Mouse (Mus musculus) ES-Bruce4 (cell line): Measurements from ENCODE around the gene Atf2. TPM values are rescaled to one million over a fixed set of nuclear protein-coding genes. Genes with fewer than 3 reads are reported as not detected.

Experiments used
- H3K27ac ChIP-seq: 2 replicates; pipeline ENCODE4 v1.5.1; 2012; ENCODE audit warnings: low read length, inconsistent platforms; ENCODE audit not compliant: insufficient read depth
- H3K27me3 ChIP-seq: 2 replicates; pipeline ENCODE4 v1.6.1; 2012; ENCODE audit warnings: mild to moderate bottlenecking, low read length, inconsistent platforms; ENCODE audit not compliant: control insufficient read depth, poor library complexity, insufficient read depth, severe bottlenecking
- H3K36me3 ChIP-seq: 2 replicates; pipeline ENCODE4 v1.6.1; 2012; ENCODE audit warnings: inconsistent platforms, mild to moderate bottlenecking, low read length, moderate library complexity; ENCODE audit not compliant: control insufficient read depth, poor library complexity, insufficient read depth, severe bottlenecking
- H3K4me1 ChIP-seq: one replicate; pipeline ENCODE4 v1.8.1; 2011; ENCODE audit warnings: low read length; ENCODE audit not compliant: control insufficient read depth, insufficient read depth
- H3K4me3 ChIP-seq: 2 replicates; pipeline ENCODE4 v1.5.1; 2011; ENCODE audit warnings: low read depth, mild to moderate bottlenecking, low read length
- H3K9ac ChIP-seq: 2 replicates; pipeline ENCODE4 v1.6.1; 2012; ENCODE audit warnings: low read depth, mild to moderate bottlenecking, inconsistent platforms; ENCODE audit not compliant: poor library complexity, severe bottlenecking
- H3K9me3 ChIP-seq: replicated peaks from 2 replicates; pipeline ENCODE4 v1.6.1; 2012; ENCODE audit warnings: mild to moderate bottlenecking, low read length, inconsistent platforms; ENCODE audit not compliant: control insufficient read depth, poor library complexity, insufficient read depth, severe bottlenecking
- CTCF ChIP-seq: IDR thresholded peaks from one replicate; pipeline ENCODE4 v1.8.1; 2011; ENCODE audit warnings: low read depth, low read length
- EP300 ChIP-seq: IDR thresholded peaks from 2 replicates; pipeline ENCODE4 v1.6.1; 2011; ENCODE audit warnings: low read depth, low read length; ENCODE audit not compliant: insufficient read depth
- POLR2A ChIP-seq: IDR thresholded peaks from one replicate; pipeline ENCODE4 v1.8.1; 2011; ENCODE audit warnings: low read length; ENCODE audit not compliant: insufficient read depth
- polyA plus RNA-seq: library from polyadenylated mRNA; stranded (reverse); fragments of >200 nt; gene quantifications from 2 replicates; pipeline ENCODE4 v1.2.4, GENCODE M21; 2011; ENCODE audit warnings: low read depth; ENCODE audit not compliant: missing spikeins, insufficient read depth, insufficient read length

The Atf2 gene
- polyA plus RNA-seq = 92.0 and 95.1 TPM in 2 replicates

- Histone ChIP-seq H3K9ac (peak within 1 kb of the TSS; percentile 84), H3K9me3 (no peaks in the 10 kb centered on the region), H3K27me3 (no peaks in the 10 kb centered on the region), H3K36me3 (no peaks in the 10 kb centered on the region), H3K4me3 (peak within 1 kb of the TSS; percentile 95), H3K4me1 (no peaks in the 10 kb centered on the region), H3K27ac (peak within 1 kb of the TSS; percentile 84)
- TF ChIP-seq CTCF = no peak
- TF ChIP-seq POLR2A = peak; percentile 83
- no peak for TF ChIP-seq EP300
These were observed at the start of gene Atf2 for GRCm38 (mm10) chr2:73892464-73893296. TSS of gene Atf2 (minus strand) at chr2:73892639.

- H3K4me3 ChIP-seq = no peak overlapping the region
- no peaks in the 10 kb centered on the region for H3K27me3 ChIP-seq
- no peak overlapping the region for H3K9ac ChIP-seq
- no peaks in the 10 kb centered on the region for H3K4me1 ChIP-seq
- H3K36me3 ChIP-seq = no peaks in the 10 kb centered on the region
- H3K27ac ChIP-seq = no peak overlapping the region
- no peak for TF ChIP-seq EP300
- TF ChIP-seq POLR2A = no peak
- TF ChIP-seq CTCF = no peak
- H3K9me3 ChIP-seq = peaks cover 4% of the 10 kb centered on the region; the same call in 1 of the 2 replicates
These were observed 48.8 kb upstream of the Atf2 start for GRCm38 (mm10) chr2:73941281-73941680.

- no peak for TF ChIP-seq EP300
- no peak for TF ChIP-seq CTCF
- TF ChIP-seq POLR2A = no peak
- H3K4me1 ChIP-seq = no peaks in the 10 kb centered on the region
- H3K9me3 ChIP-seq = 0 out of 2 replicates have a peak, but pooled peaks cover 3% of the 10 kb centered on the region
- H3K36me3 ChIP-seq = no peaks in the 10 kb centered on the region
- no peak overlapping the region for H3K9ac ChIP-seq
- H3K4me3 ChIP-seq = no peak overlapping the region
- H3K27ac ChIP-seq = no peak overlapping the region
- H3K27me3 ChIP-seq = no peaks in the 10 kb centered on the region
These were observed 48.0 kb upstream of the Atf2 start for GRCm38 (mm10) chr2:73940471-73940870.

- Histone ChIP-seq H3K4me3 (no peak overlapping the region), H3K4me1 (no peaks in the 10 kb centered on the region)
- TF ChIP-seq POLR2A = no peak
- TF ChIP-seq CTCF = no peak
- TF ChIP-seq EP300 = no peak
These were observed 46.5 kb upstream of the Atf2 start for GRCm38 (mm10) chr2:73938896-73939295.

GRCm38 (mm10) chr2:73932676-73933313 lies 40.4 kb upstream of the Atf2 start:
- H3K9ac ChIP-seq = no peak overlapping the region
- H3K9me3 ChIP-seq = 0 out of 2 replicates have a peak, but pooled peaks cover 3% of the 10 kb centered on the region
- no peak overlapping the region for H3K4me3 ChIP-seq
- no peak overlapping the region for H3K27ac ChIP-seq
- H3K4me1 ChIP-seq = no peaks in the 10 kb centered on the region
- H3K36me3 ChIP-seq = no peaks in the 10 kb centered on the region
- no peaks in the 10 kb centered on the region for H3K27me3 ChIP-seq
- no peak for TF ChIP-seq EP300
- no peak for TF ChIP-seq CTCF
- no peak for TF ChIP-seq POLR2A

More at GRCm38 (mm10) chr2:73938896-73939295, 46.5 kb upstream of the Atf2 start:
- Histone ChIP-seq H3K27me3 (no peaks in the 10 kb centered on the region), H3K9ac (no peak overlapping the region), H3K27ac (no peak overlapping the region), H3K9me3 (0 out of 2 replicates have a peak, but pooled peaks cover 3% of the 10 kb centered on the region), H3K36me3 (no peaks in the 10 kb centered on the region)

GRCm38 (mm10) chr2:73927711-73928110 lies 35.3 kb upstream of the Atf2 start:
- TF ChIP-seq CTCF (no peak), EP300 (no peak), POLR2A (no peak)
- Histone ChIP-seq H3K9me3 (no peaks in the 10 kb centered on the region), H3K4me1 (no peaks in the 10 kb centered on the region), H3K27me3 (no peaks in the 10 kb centered on the region), H3K36me3 (no peaks in the 10 kb centered on the region), H3K4me3 (no peak overlapping the region), H3K9ac (no peak overlapping the region), H3K27ac (no peak overlapping the region)
